Mouse (Mus musculus) stomach, embryonic 15.5 days (tissue): Measurements from ENCODE around the gene Nfxl1. TPM values are rescaled to one million over a fixed set of nuclear protein-coding genes. Genes with fewer than 3 reads are reported as not detected.

Experiments
- ATAC-seq: fragments of 200-750 bp; cut with Nextera tagmentation; 2 replicates; pipeline ENCODE4 v1.8.0; 2017; ENCODE audit warnings: low read depth, moderate number of reproducible peaks, moderate TSS enrichment; ENCODE audit not compliant: insufficient read depth, low FRiP score
- H3K27ac ChIP-seq: fragments of 300-500 bp; sonication (generic); 2 replicates; pipeline ENCODE4 v1.5.1; 2015; ENCODE audit warnings: mild to moderate bottlenecking, inconsistent platforms
- H3K27me3 ChIP-seq: fragments of 300-500 bp; sonication (generic); replicated peaks from 2 replicates; pipeline ENCODE4 v1.6.1; 2015; ENCODE audit warnings: inconsistent platforms
- H3K36me3 ChIP-seq: fragments of 300-500 bp; sonication (generic); 2 replicates; pipeline ENCODE4 v1.6.1; 2015; ENCODE audit warnings: inconsistent platforms
- H3K4me1 ChIP-seq: fragments of 300-500 bp; sonication (generic); 2 replicates; pipeline ENCODE4 v1.6.1; 2015; ENCODE audit warnings: inconsistent platforms
- H3K4me2 ChIP-seq: fragments of 300-500 bp; sonication (generic); 2 replicates; pipeline ENCODE4 v1.6.1; 2015; ENCODE audit warnings: mild to moderate bottlenecking, inconsistent platforms
- H3K4me3 ChIP-seq: fragments of 300-500 bp; sonication (generic); replicated peaks from 2 replicates; pipeline ENCODE4 v1.5.1; 2015; ENCODE audit warnings: inconsistent platforms
- H3K9ac ChIP-seq: fragments of 300-500 bp; sonication (generic); 2 replicates; pipeline ENCODE4 v1.6.1; 2015; ENCODE audit warnings: inconsistent platforms
- H3K9me3 ChIP-seq: fragments of 300-500 bp; sonication (generic); 2 replicates; pipeline ENCODE4 v1.6.1; 2016; ENCODE audit warnings: inconsistent platforms
- WGBS: fragments of 180-500 bp; shearing (Covaris S2); methylation state at CpG from one replicate; pipeline ENCODE4 v1.1.7; 2015; 5-methylcytosine and 5-hydroxymethylcytosine counted together
- polyA plus RNA-seq: library from polyadenylated mRNA; unstranded; fragments of >200 nt; fragmentation: Nextera tagmentation; extraction: Ambion mirVana; gene quantifications from 2 replicates; pipeline ENCODE4 v1.2.1, GENCODE M21; 2015

The Nfxl1 gene
- polyA plus RNA-seq, 1 experiment from 2014 or later: 18.5 TPM

GRCm38 (mm10) chr5:72560976-72561628, 1.6 kb upstream of the Nfxl1 start:
- H3K36me3 ChIP-seq: no peaks in the 10 kb centered on the region
- H3K27me3 ChIP-seq: no peaks in the 10 kb centered on the region
- no peak overlapping the region for H3K4me3 ChIP-seq
- ATAC-seq: no peak
- H3K27ac ChIP-seq: no peak overlapping the region
- H3K9ac ChIP-seq: no peak overlapping the region
- no peak overlapping the region for H3K4me2 ChIP-seq
- WGBS: 62% methylated on average over 3 of the region's 3 CpGs
- H3K9me3 ChIP-seq: no peaks in the 10 kb centered on the region
- no peaks in the 10 kb centered on the region for H3K4me1 ChIP-seq

GRCm38 (mm10) chr5:72558716-72559526, 563 bp downstream of the Nfxl1 start:
- Histone ChIP-seq H3K9me3 (no peaks in the 10 kb centered on the region), H3K27me3 (no peaks in the 10 kb centered on the region), H3K4me2 (peak overlapping the region; percentile 92), H3K27ac (peak overlapping the region; percentile 46), H3K4me3 (peak overlapping the region; percentile 93), H3K36me3 (peaks cover 4% of the 10 kb centered on the region; the same call in 1 of the 2 replicates), H3K9ac (peak overlapping the region; percentile 92), H3K4me1 (no peaks in the 10 kb centered on the region)
- under 1% methylated on average over 57 of the region's 57 CpGs for WGBS
- ATAC-seq: peak; percentile 54

GRCm38 (mm10) chr5:72556245-72556644, 3.2 kb downstream of the Nfxl1 start:
- H3K9me3 ChIP-seq: no peaks in the 10 kb centered on the region
- H3K9ac ChIP-seq: no peak overlapping the region
- no peak overlapping the region for H3K4me3 ChIP-seq
- no peak overlapping the region for H3K27ac ChIP-seq
- no peak overlapping the region for H3K4me2 ChIP-seq
- H3K27me3 ChIP-seq: no peaks in the 10 kb centered on the region
- H3K4me1 ChIP-seq: no peaks in the 10 kb centered on the region
- peaks cover 4% of the 10 kb centered on the region; the same call in 1 of the 2 replicates for H3K36me3 ChIP-seq
- no peak for ATAC-seq
- 84% methylated on average over 3 of the region's 3 CpGs for WGBS

- H3K4me3 ChIP-seq: no peak overlapping the region
- H3K9me3 ChIP-seq: no peaks in the 10 kb centered on the region
- no peak for ATAC-seq
- no peak overlapping the region for H3K9ac ChIP-seq
- 86% methylated on average over 3 of the region's 3 CpGs for WGBS
- H3K27ac ChIP-seq: no peak overlapping the region
- peaks cover 4% of the 10 kb centered on the region; the same call in 1 of the 2 replicates for H3K36me3 ChIP-seq
- H3K27me3 ChIP-seq: no peaks in the 10 kb centered on the region
- H3K4me2 ChIP-seq: no peak overlapping the region
- no peaks in the 10 kb centered on the region for H3K4me1 ChIP-seq
Observed at GRCm38 (mm10) chr5:72551209-72551608, 8.3 kb downstream of the Nfxl1 start.

GRCm38 (mm10) chr5:72528896-72529295, 30.6 kb downstream of the Nfxl1 start:
- WGBS: 90% methylated on average over 3 of the region's 3 CpGs
- no peaks in the 10 kb centered on the region for H3K27me3 ChIP-seq
- H3K4me2 ChIP-seq: no peak overlapping the region
- H3K9ac ChIP-seq: no peak overlapping the region
- no peak overlapping the region for H3K4me3 ChIP-seq
- no peak overlapping the region for H3K27ac ChIP-seq
- no peaks in the 10 kb centered on the region for H3K4me1 ChIP-seq
- peaks cover 16% of the 10 kb centered on the region for H3K36me3 ChIP-seq
- no peaks in the 10 kb centered on the region for H3K9me3 ChIP-seq
- no peak for ATAC-seq

GRCm38 (mm10) chr5:72513808-72514207, 45.7 kb downstream of the Nfxl1 start:
- Histone ChIP-seq H3K36me3 (peaks cover 15% of the 10 kb centered on the region), H3K9ac (no peak overlapping the region), H3K27ac (no peak overlapping the region), H3K9me3 (no peaks in the 10 kb centered on the region), H3K27me3 (no peaks in the 10 kb centered on the region), H3K4me1 (no peaks in the 10 kb centered on the region), H3K4me2 (no peak overlapping the region), H3K4me3 (no peak overlapping the region)
- WGBS: 85% methylated on average over 5 of the region's 5 CpGs
- ATAC-seq: no peak

- WGBS: 70% methylated on average over 5 of the region's 5 CpGs
- no peak overlapping the region for H3K4me2 ChIP-seq
- no peaks in the 10 kb centered on the region for H3K9me3 ChIP-seq
- peaks cover 16% of the 10 kb centered on the region for H3K4me1 ChIP-seq
- H3K27me3 ChIP-seq: peaks cover 24% of the 10 kb centered on the region
- H3K9ac ChIP-seq: no peak overlapping the region
- H3K4me3 ChIP-seq: no peak overlapping the region
- no peak overlapping the region for H3K27ac ChIP-seq
- no peak for ATAC-seq
- no peaks in the 10 kb centered on the region for H3K36me3 ChIP-seq
Observed at GRCm38 (mm10) chr5:72505740-72506139, 53.7 kb downstream of the Nfxl1 start.

GRCm38 (mm10) chr5:72503531-72504523, 55.7 kb downstream of the Nfxl1 start, which contains the start of gene Corin:
Corin (minus strand) TSS chr5:72504473.
- peak; percentile 58; the same call in 1 of the 2 replicates for ATAC-seq
- H3K9ac ChIP-seq: no peak within 1 kb of the TSS
- no peak within 1 kb of the TSS for H3K27ac ChIP-seq
- H3K4me2 ChIP-seq: peak within 1 kb of the TSS; percentile 79
- peaks cover 16% of the 10 kb centered on the region for H3K4me1 ChIP-seq
- H3K9me3 ChIP-seq: no peaks in the 10 kb centered on the region
- H3K36me3 ChIP-seq: no peaks in the 10 kb centered on the region
- peaks cover 24% of the 10 kb centered on the region for H3K27me3 ChIP-seq
- H3K4me3 ChIP-seq: peak within 1 kb of the TSS; percentile 39
- WGBS: 1% methylated on average over 64 of the region's 64 CpGs

GRCm38 (mm10) chr5:72502778-72503177, 56.7 kb downstream of the Nfxl1 start:
- ATAC-seq: no peak
- 67% methylated on average over 8 of the region's 8 CpGs for WGBS
- Histone ChIP-seq H3K4me2 (peak overlapping the region; percentile 79), H3K27me3 (peaks cover 24% of the 10 kb centered on the region), H3K4me3 (no peak overlapping the region), H3K9me3 (no peaks in the 10 kb centered on the region), H3K4me1 (peaks cover 16% of the 10 kb centered on the region), H3K27ac (no peak overlapping the region), H3K36me3 (no peaks in the 10 kb centered on the region), H3K9ac (no peak overlapping the region)

GRCm38 (mm10) chr5:72501763-72502162, 57.7 kb downstream of the Nfxl1 start:
- no peaks in the 10 kb centered on the region for H3K9me3 ChIP-seq
- no peak overlapping the region for H3K4me3 ChIP-seq
- no peak overlapping the region for H3K9ac ChIP-seq
- H3K27ac ChIP-seq: no peak overlapping the region
- peaks cover 24% of the 10 kb centered on the region for H3K27me3 ChIP-seq
- H3K4me1 ChIP-seq: peaks cover 16% of the 10 kb centered on the region
- ATAC-seq: no peak
- no peak overlapping the region for H3K4me2 ChIP-seq
- WGBS: 47% methylated on average over 3 of the region's 3 CpGs
- no peaks in the 10 kb centered on the region for H3K36me3 ChIP-seq

- no peak overlapping the region for H3K4me3 ChIP-seq
- H3K9me3 ChIP-seq: no peaks in the 10 kb centered on the region
- peaks cover 7% of the 10 kb centered on the region for H3K27me3 ChIP-seq
- H3K36me3 ChIP-seq: no peaks in the 10 kb centered on the region
- no peak overlapping the region for H3K27ac ChIP-seq
- no peak overlapping the region for H3K9ac ChIP-seq
- 0 out of 2 replicates have a peak, but pooled peaks cover 2% of the 10 kb centered on the region for H3K4me1 ChIP-seq
- no peak for ATAC-seq
- H3K4me2 ChIP-seq: no peak overlapping the region
- WGBS: 59% methylated on average over 10 of the region's 10 CpGs
Observed at GRCm38 (mm10) chr5:72498271-72498670, 61.2 kb downstream of the Nfxl1 start.
